Mouse (Mus musculus) CD4-positive, CD25-positive, alpha-beta regulatory T cell (primary cell): ENCODE measurements around the gene Gm9913. TPM values are rescaled to one million over a fixed set of nuclear protein-coding genes. Genes with fewer than 3 reads are reported as not detected.

Source experiments
- polyA plus RNA-seq: library from polyadenylated mRNA; unstranded; fragments of 100-300 nt; shearing (Covaris generic); gene quantifications from one replicate; pipeline ENCODE4 v1.2.1, GENCODE M21; 2017

Gm9913 gene
- polyA plus RNA-seq: not detected

GRCm38 (mm10) chr2:125505006-125505745 is at the start of gene Gm9913:
Gene Gm9913, plus strand, starts transcription at chr2:125505089.

GRCm38 (mm10) chr2:125507893-125508292 is 3.0 kb downstream of the Gm9913 start, which contains the start of gene Fbn1:
Gene Fbn1, minus strand, starts transcription at chr2:125507993.

Other genes with a start within 250 kb of the Gm9913 start
- gene Fbn1, start 2.9 kb downstream of the Gm9913 start, polyA plus RNA-seq: 0.05 TPM
- gene Cep152, start 120.0 kb downstream of the Gm9913 start, polyA plus RNA-seq: 11.0 TPM
- 37.5 TPM for gene Eid1, start 168.0 kb downstream of the Gm9913 start, polyA plus RNA-seq
- gene Shc4, start 219.1 kb downstream of the Gm9913 start, polyA plus RNA-seq: 0.23 TPM